Mouse (Mus musculus): Measurements from ENCODE around the gene Esrrg. TPM values are rescaled to one million over a fixed set of nuclear protein-coding genes. Genes with fewer than 3 reads are reported as not detected.

Esrrg gene
- polyA plus RNA-seq, 1 experiment from 2014 or later = 51.4 TPM

GRCm38 (mm10) chr1:187836384-187836783, 227.8 kb downstream of the Esrrg start:
- no peak overlapping the region for H3K4me2 ChIP-seq (ENCODE audit: low read depth, low read length)
- no peak overlapping the region for H3K4me3 ChIP-seq (ENCODE audit: low read depth, low read length)
- no peaks in the 10 kb centered on the region for H3K9me3 ChIP-seq (ENCODE audit: control insufficient read depth, low read length)
- H3K27ac ChIP-seq (ENCODE audit: low read depth, low read length) = no peak overlapping the region
- no peak for ATAC-seq (ENCODE audit: low read depth)
- no peaks in the 10 kb centered on the region for H3K27me3 ChIP-seq (ENCODE audit: control insufficient read depth, insufficient read depth, low read length)
- 62% methylated on average over 6 of the region's 6 CpGs for WGBS
- no peak overlapping the region for H3K9ac ChIP-seq (replicated peaks; ENCODE audit: low read depth, low read length)
- no peaks in the 10 kb centered on the region for H3K4me1 ChIP-seq (ENCODE audit: control insufficient read depth, insufficient read depth, low read length)
- no peaks in the 10 kb centered on the region for H3K36me3 ChIP-seq (ENCODE audit: control insufficient read depth, insufficient read depth, low read length)

GRCm38 (mm10) chr1:187836876-187837275, 228.3 kb downstream of the Esrrg start:
- Histone ChIP-seq H3K4me1 (ENCODE audit: control insufficient read depth, insufficient read depth, low read length) (no peaks in the 10 kb centered on the region), H3K27me3 (ENCODE audit: control insufficient read depth, insufficient read depth, low read length) (no peaks in the 10 kb centered on the region), H3K27ac (ENCODE audit: low read depth, low read length) (no peak overlapping the region), H3K9ac (replicated peaks; ENCODE audit: low read depth, low read length) (no peak overlapping the region), H3K4me2 (ENCODE audit: low read depth, low read length) (no peak overlapping the region), H3K36me3 (ENCODE audit: control insufficient read depth, insufficient read depth, low read length) (no peaks in the 10 kb centered on the region), H3K4me3 (ENCODE audit: low read depth, low read length) (no peak overlapping the region), H3K9me3 (ENCODE audit: control insufficient read depth, low read length) (no peaks in the 10 kb centered on the region)
- ATAC-seq (ENCODE audit: low read depth) = no peak
- 37% methylated on average over 7 of the region's 7 CpGs for WGBS

GRCm38 (mm10) chr1:187841629-187842028, 233.0 kb downstream of the Esrrg start:
- Histone ChIP-seq H3K9me3 (ENCODE audit: control insufficient read depth, low read length) (no peaks in the 10 kb centered on the region), H3K4me1 (ENCODE audit: control insufficient read depth, insufficient read depth, low read length) (no peaks in the 10 kb centered on the region), H3K4me3 (ENCODE audit: low read depth, low read length) (no peak overlapping the region), H3K27me3 (ENCODE audit: control insufficient read depth, insufficient read depth, low read length) (no peaks in the 10 kb centered on the region), H3K27ac (ENCODE audit: low read depth, low read length) (no peak overlapping the region), H3K9ac (replicated peaks; ENCODE audit: low read depth, low read length) (no peak overlapping the region), H3K36me3 (ENCODE audit: control insufficient read depth, insufficient read depth, low read length) (no peaks in the 10 kb centered on the region), H3K4me2 (ENCODE audit: low read depth, low read length) (no peak overlapping the region)
- no peak for ATAC-seq (ENCODE audit: low read depth)
- WGBS = 79% methylated on average over 8 of the region's 8 CpGs

DNA sequence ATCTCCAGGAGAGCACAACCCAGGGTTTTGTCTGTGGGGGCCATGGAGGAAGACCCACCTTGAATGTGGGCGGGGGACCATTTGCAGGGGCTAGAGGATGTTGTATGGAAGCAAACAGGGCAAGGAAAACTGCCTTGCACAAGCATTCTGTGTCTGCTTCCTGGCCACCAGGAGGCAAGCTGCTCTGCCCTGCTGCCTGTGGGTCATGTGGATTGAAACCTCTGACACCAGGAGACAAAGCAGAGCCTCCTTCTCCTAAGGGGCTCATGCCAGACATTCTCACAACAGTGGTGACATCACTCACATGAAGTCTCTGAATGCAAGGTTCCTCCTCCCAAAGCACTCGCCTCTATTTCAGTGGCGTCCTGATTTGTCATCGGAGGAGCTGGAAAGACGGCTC, 234.1 kb downstream of the Esrrg start:
- H3K27me3 ChIP-seq (ENCODE audit: control insufficient read depth, insufficient read depth, low read length) = no peaks in the 10 kb centered on the region
- H3K27ac ChIP-seq (ENCODE audit: low read depth, low read length) = no peak overlapping the region

GRCm38 (mm10) chr1:187854148-187854547, 245.6 kb downstream of the Esrrg start:
- WGBS = 60% methylated on average over 8 of the region's 8 CpGs
- Histone ChIP-seq H3K4me1 (ENCODE audit: control insufficient read depth, insufficient read depth, low read length) (no peaks in the 10 kb centered on the region), H3K4me3 (ENCODE audit: low read depth, low read length) (no peak overlapping the region), H3K27ac (ENCODE audit: low read depth, low read length) (no peak overlapping the region), H3K36me3 (ENCODE audit: control insufficient read depth, insufficient read depth, low read length) (no peaks in the 10 kb centered on the region), H3K9me3 (ENCODE audit: control insufficient read depth, low read length) (no peaks in the 10 kb centered on the region), H3K4me2 (ENCODE audit: low read depth, low read length) (no peak overlapping the region), H3K9ac (replicated peaks; ENCODE audit: low read depth, low read length) (no peak overlapping the region), H3K27me3 (ENCODE audit: control insufficient read depth, insufficient read depth, low read length) (no peaks in the 10 kb centered on the region)
- ATAC-seq (ENCODE audit: low read depth) = no peak

More for the DNA sequence above, 234.1 kb downstream of the Esrrg start:
- Histone ChIP-seq H3K4me1 (ENCODE audit: control insufficient read depth, insufficient read depth, low read length) (no peaks in the 10 kb centered on the region), H3K9me3 (ENCODE audit: control insufficient read depth, low read length) (no peaks in the 10 kb centered on the region), H3K4me2 (ENCODE audit: low read depth, low read length) (no peak overlapping the region), H3K36me3 (ENCODE audit: control insufficient read depth, insufficient read depth, low read length) (no peaks in the 10 kb centered on the region), H3K9ac (replicated peaks; ENCODE audit: low read depth, low read length) (no peak overlapping the region), H3K4me3 (ENCODE audit: low read depth, low read length) (no peak overlapping the region)
- ATAC-seq (ENCODE audit: low read depth) = no peak
- 92% methylated on average over 5 of the region's 5 CpGs for WGBS

DNA sequence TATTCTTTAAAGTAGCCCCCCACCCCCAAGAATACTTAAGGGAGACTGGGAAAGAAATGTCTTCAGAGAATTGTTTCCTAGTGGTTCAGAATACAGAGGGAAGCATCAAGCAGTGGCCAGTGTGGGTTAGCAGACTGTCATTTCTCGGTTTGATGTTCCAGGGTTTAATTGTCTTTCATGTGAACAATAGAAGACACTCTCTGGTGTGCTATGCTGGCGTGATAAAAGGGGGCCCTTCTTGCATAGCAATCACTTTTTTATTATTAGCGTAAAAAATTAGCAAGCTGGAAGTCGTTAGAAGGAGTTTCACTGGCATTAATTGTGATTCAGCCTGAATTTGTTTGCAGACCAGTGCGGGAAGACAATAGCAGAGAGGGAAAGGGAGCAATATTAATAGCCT, 253.7 kb downstream of the Esrrg start:
- Histone ChIP-seq H3K4me1 (ENCODE audit: control insufficient read depth, insufficient read depth, low read length) (peaks cover 4% of the 10 kb centered on the region; the same call in 1 of the 2 replicates), H3K27ac (ENCODE audit: low read depth, low read length) (no peak overlapping the region; the same call in 1 of the 2 replicates), H3K4me3 (ENCODE audit: low read depth, low read length) (no peak overlapping the region), H3K9me3 (ENCODE audit: control insufficient read depth, low read length) (no peaks in the 10 kb centered on the region), H3K36me3 (ENCODE audit: control insufficient read depth, insufficient read depth, low read length) (no peaks in the 10 kb centered on the region), H3K9ac (replicated peaks; ENCODE audit: low read depth, low read length) (no peak overlapping the region), H3K27me3 (ENCODE audit: control insufficient read depth, insufficient read depth, low read length) (no peaks in the 10 kb centered on the region), H3K4me2 (ENCODE audit: low read depth, low read length) (no peak overlapping the region)
- WGBS = 15% methylated on average over 5 of the region's 5 CpGs
- no peak for ATAC-seq (ENCODE audit: low read depth)

GRCm38 (mm10) chr1:187868427-187868826, 259.8 kb downstream of the Esrrg start:
- H3K4me1 ChIP-seq (ENCODE audit: control insufficient read depth, insufficient read depth, low read length) = no peaks in the 10 kb centered on the region
- 55% methylated on average over 7 of the region's 7 CpGs for whole genome bisulfite sequencing
- H3K9me3 ChIP-seq (ENCODE audit: control insufficient read depth, low read length) = no peaks in the 10 kb centered on the region
- no peak overlapping the region for H3K27ac ChIP-seq (ENCODE audit: low read depth, low read length)
- ATAC-seq (ENCODE audit: low read depth) = no peak
- H3K27me3 ChIP-seq (ENCODE audit: control insufficient read depth, insufficient read depth, low read length) = no peaks in the 10 kb centered on the region
- no peak overlapping the region for H3K4me3 ChIP-seq (ENCODE audit: low read depth, low read length)
- no peak overlapping the region for H3K9ac ChIP-seq (replicated peaks; ENCODE audit: low read depth, low read length)
- H3K4me2 ChIP-seq (ENCODE audit: low read depth, low read length) = no peak overlapping the region
- no peaks in the 10 kb centered on the region for H3K36me3 ChIP-seq (ENCODE audit: control insufficient read depth, insufficient read depth, low read length)

- Histone ChIP-seq H3K27me3 (ENCODE audit: control insufficient read depth, insufficient read depth, low read length) (no peaks in the 10 kb centered on the region), H3K4me2 (ENCODE audit: low read depth, low read length) (no peak overlapping the region), H3K36me3 (ENCODE audit: control insufficient read depth, insufficient read depth, low read length) (no peaks in the 10 kb centered on the region), H3K27ac (ENCODE audit: low read depth, low read length) (no peak overlapping the region), H3K4me3 (ENCODE audit: low read depth, low read length) (no peak overlapping the region), H3K9me3 (ENCODE audit: control insufficient read depth, low read length) (no peaks in the 10 kb centered on the region), H3K4me1 (ENCODE audit: control insufficient read depth, insufficient read depth, low read length) (no peaks in the 10 kb centered on the region), H3K9ac (replicated peaks; ENCODE audit: low read depth, low read length) (no peak overlapping the region)
- ATAC-seq (ENCODE audit: low read depth) = no peak
- 67% methylated on average over 8 of the region's 8 CpGs for WGBS
Observed at GRCm38 (mm10) chr1:187872208-187872607, 263.6 kb downstream of the Esrrg start.

- Histone ChIP-seq H3K27ac (ENCODE audit: low read depth, low read length) (no peak overlapping the region), H3K4me3 (ENCODE audit: low read depth, low read length) (no peak overlapping the region), H3K9ac (replicated peaks; ENCODE audit: low read depth, low read length) (no peak overlapping the region), H3K27me3 (ENCODE audit: control insufficient read depth, insufficient read depth, low read length) (no peaks in the 10 kb centered on the region), H3K36me3 (ENCODE audit: control insufficient read depth, insufficient read depth, low read length) (no peaks in the 10 kb centered on the region), H3K4me1 (ENCODE audit: control insufficient read depth, insufficient read depth, low read length) (no peaks in the 10 kb centered on the region), H3K9me3 (ENCODE audit: control insufficient read depth, low read length) (no peaks in the 10 kb centered on the region), H3K4me2 (ENCODE audit: low read depth, low read length) (no peak overlapping the region)
- no peak for ATAC-seq (ENCODE audit: low read depth)
- 82% methylated on average over 6 of the region's 6 CpGs for WGBS
Observed at GRCm38 (mm10) chr1:187872744-187873143, 264.2 kb downstream of the Esrrg start.

- WGBS = 89% methylated on average over 2 of the region's 2 CpGs
- H3K9ac ChIP-seq (replicated peaks; ENCODE audit: low read depth, low read length) = no peak overlapping the region
- no peaks in the 10 kb centered on the region for H3K4me1 ChIP-seq (ENCODE audit: control insufficient read depth, insufficient read depth, low read length)
- H3K27ac ChIP-seq (ENCODE audit: low read depth, low read length) = no peak overlapping the region
- H3K4me2 ChIP-seq (ENCODE audit: low read depth, low read length) = no peak overlapping the region
- no peaks in the 10 kb centered on the region for H3K36me3 ChIP-seq (ENCODE audit: control insufficient read depth, insufficient read depth, low read length)
- no peak overlapping the region for H3K4me3 ChIP-seq (ENCODE audit: low read depth, low read length)
- H3K9me3 ChIP-seq (ENCODE audit: control insufficient read depth, low read length) = no peaks in the 10 kb centered on the region
- ATAC-seq (ENCODE audit: low read depth) = no peak
- H3K27me3 ChIP-seq (ENCODE audit: control insufficient read depth, insufficient read depth, low read length) = no peaks in the 10 kb centered on the region
Observed at GRCm38 (mm10) chr1:187873770-187874169, 265.2 kb downstream of the Esrrg start.
